Mouse (Mus musculus) ES-Bruce4 (cell line): ENCODE results near the gene Xylt1. TPM values are rescaled to one million over a fixed set of nuclear protein-coding genes. Genes with fewer than 3 reads are reported as not detected.

Experiments
- H3K27ac ChIP-seq: 2 replicates; pipeline ENCODE4 v1.5.1; 2012; ENCODE audit warnings: low read length, inconsistent platforms; ENCODE audit not compliant: insufficient read depth
- H3K27me3 ChIP-seq: 2 replicates; pipeline ENCODE4 v1.6.1; 2012; ENCODE audit warnings: mild to moderate bottlenecking, low read length, inconsistent platforms; ENCODE audit not compliant: control insufficient read depth, poor library complexity, insufficient read depth, severe bottlenecking
- H3K36me3 ChIP-seq: 2 replicates; pipeline ENCODE4 v1.6.1; 2012; ENCODE audit warnings: inconsistent platforms, mild to moderate bottlenecking, low read length, moderate library complexity; ENCODE audit not compliant: control insufficient read depth, poor library complexity, insufficient read depth, severe bottlenecking
- H3K4me1 ChIP-seq: one replicate; pipeline ENCODE4 v1.8.1; 2011; ENCODE audit warnings: low read length; ENCODE audit not compliant: control insufficient read depth, insufficient read depth
- H3K4me3 ChIP-seq: 2 replicates; pipeline ENCODE4 v1.5.1; 2011; ENCODE audit warnings: low read depth, mild to moderate bottlenecking, low read length
- H3K9ac ChIP-seq: 2 replicates; pipeline ENCODE4 v1.6.1; 2012; ENCODE audit warnings: low read depth, mild to moderate bottlenecking, inconsistent platforms; ENCODE audit not compliant: poor library complexity, severe bottlenecking
- H3K9me3 ChIP-seq: replicated peaks from 2 replicates; pipeline ENCODE4 v1.6.1; 2012; ENCODE audit warnings: mild to moderate bottlenecking, low read length, inconsistent platforms; ENCODE audit not compliant: control insufficient read depth, poor library complexity, insufficient read depth, severe bottlenecking
- CTCF ChIP-seq: IDR thresholded peaks from one replicate; pipeline ENCODE4 v1.8.1; 2011; ENCODE audit warnings: low read depth, low read length
- EP300 ChIP-seq: IDR thresholded peaks from 2 replicates; pipeline ENCODE4 v1.6.1; 2011; ENCODE audit warnings: low read depth, low read length; ENCODE audit not compliant: insufficient read depth
- POLR2A ChIP-seq: IDR thresholded peaks from one replicate; pipeline ENCODE4 v1.8.1; 2011; ENCODE audit warnings: low read length; ENCODE audit not compliant: insufficient read depth
- polyA plus RNA-seq: library from polyadenylated mRNA; stranded (reverse); fragments of >200 nt; gene quantifications from 2 replicates; pipeline ENCODE4 v1.2.4, GENCODE M21; 2011; ENCODE audit warnings: low read depth; ENCODE audit not compliant: missing spikeins, insufficient read depth, insufficient read length

The Xylt1 gene
- polyA plus RNA-seq, 1 experiment, result 1.2 TPM

DNA sequence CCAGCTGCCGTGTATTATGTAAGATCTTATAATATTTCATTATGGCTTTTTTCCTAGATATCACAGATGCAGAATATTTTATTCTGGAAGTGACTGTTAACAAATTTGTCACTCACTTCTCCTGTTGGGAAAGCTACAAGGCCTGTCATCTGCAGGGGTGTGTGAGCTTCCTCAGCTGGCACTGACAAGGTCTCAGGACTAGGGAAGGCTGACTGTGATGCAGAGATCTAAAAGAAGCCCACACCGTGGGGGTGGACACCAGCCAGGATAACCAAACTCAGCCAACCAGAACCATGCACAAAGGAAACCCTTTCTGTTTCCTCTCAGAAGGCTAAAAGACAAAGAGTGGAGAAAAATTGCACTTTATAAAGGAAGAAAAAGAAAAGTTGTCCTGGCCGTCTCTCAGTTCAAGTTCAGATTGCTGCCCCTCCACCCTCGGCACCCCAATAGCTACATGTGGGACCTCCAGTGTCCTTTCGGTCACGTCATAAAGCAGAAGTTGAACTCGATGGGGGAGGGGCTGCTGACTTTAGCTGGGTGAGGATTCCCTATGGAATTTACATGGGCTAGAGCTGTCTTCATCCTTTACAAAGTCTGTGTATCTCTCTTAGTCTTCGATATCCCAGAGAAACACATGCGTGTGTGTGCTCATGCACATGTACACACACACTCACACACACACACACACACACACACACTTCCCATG lies 109.9 kb downstream of the Xylt1 start:
- Histone ChIP-seq H3K9ac (no peak overlapping the region), H3K9me3 (no peaks in the 10 kb centered on the region), H3K36me3 (no peaks in the 10 kb centered on the region), H3K4me3 (no peak overlapping the region), H3K4me1 (no peaks in the 10 kb centered on the region), H3K27ac (no peak overlapping the region), H3K27me3 (no peaks in the 10 kb centered on the region)
- no peak for TF ChIP-seq EP300
- no peak for TF ChIP-seq POLR2A
- TF ChIP-seq CTCF, result no peak

DNA sequence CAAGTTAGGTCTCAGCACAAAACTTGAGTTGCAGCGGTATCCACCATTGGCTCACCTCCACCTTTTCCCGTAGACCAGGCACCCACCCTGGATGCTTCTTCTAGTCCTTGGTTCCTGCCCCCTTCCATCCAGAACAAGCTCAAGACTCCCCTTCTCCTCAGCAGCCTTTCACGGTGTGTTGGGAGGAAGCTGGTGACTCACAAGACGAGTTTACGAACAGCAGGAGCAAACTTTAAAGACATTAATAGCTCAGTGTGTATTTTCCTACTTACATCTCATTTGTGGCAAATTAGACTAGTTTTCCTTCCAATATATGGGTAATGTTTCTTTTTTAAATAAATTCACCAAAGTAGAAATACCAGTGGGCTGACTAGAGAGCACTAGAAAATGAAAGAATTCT lies 110.7 kb downstream of the Xylt1 start:
- Histone ChIP-seq H3K27ac (no peak overlapping the region), H3K4me1 (no peaks in the 10 kb centered on the region)
- TF ChIP-seq POLR2A (no peak), EP300 (no peak), CTCF (no peak)

DNA sequence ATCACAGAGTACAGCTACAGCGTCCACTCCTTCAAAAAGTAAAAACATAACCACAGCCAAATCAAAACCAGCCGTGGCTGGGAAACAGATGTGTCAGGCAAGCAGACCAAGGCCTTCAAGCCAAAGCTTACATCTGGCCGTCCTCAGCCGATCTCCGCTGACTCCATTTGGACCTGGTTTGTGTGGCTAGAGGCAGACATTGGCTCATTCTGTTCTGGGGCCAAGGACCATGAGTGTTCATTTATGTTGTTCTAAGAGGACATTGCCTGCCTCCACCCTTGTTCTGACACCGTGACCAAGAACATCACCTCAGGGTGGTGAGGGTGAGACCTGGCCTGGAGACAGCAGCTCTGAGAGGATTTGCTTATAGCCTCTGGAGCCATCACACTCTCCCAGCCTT lies 113.4 kb downstream of the Xylt1 start:
- Histone ChIP-seq H3K36me3 (no peaks in the 10 kb centered on the region), H3K4me1 (no peaks in the 10 kb centered on the region), H3K27me3 (no peaks in the 10 kb centered on the region), H3K4me3 (no peak overlapping the region), H3K9me3 (no peaks in the 10 kb centered on the region), H3K9ac (no peak overlapping the region), H3K27ac (no peak overlapping the region)
- no peak for TF ChIP-seq EP300
- no peak for TF ChIP-seq CTCF
- TF ChIP-seq POLR2A, result no peak

More for the DNA sequence above, 110.7 kb downstream of the Xylt1 start:
- H3K9me3 ChIP-seq, result no peaks in the 10 kb centered on the region
- no peaks in the 10 kb centered on the region for H3K27me3 ChIP-seq
- H3K4me3 ChIP-seq, result no peak overlapping the region
- H3K9ac ChIP-seq, result no peak overlapping the region
- no peaks in the 10 kb centered on the region for H3K36me3 ChIP-seq

DNA sequence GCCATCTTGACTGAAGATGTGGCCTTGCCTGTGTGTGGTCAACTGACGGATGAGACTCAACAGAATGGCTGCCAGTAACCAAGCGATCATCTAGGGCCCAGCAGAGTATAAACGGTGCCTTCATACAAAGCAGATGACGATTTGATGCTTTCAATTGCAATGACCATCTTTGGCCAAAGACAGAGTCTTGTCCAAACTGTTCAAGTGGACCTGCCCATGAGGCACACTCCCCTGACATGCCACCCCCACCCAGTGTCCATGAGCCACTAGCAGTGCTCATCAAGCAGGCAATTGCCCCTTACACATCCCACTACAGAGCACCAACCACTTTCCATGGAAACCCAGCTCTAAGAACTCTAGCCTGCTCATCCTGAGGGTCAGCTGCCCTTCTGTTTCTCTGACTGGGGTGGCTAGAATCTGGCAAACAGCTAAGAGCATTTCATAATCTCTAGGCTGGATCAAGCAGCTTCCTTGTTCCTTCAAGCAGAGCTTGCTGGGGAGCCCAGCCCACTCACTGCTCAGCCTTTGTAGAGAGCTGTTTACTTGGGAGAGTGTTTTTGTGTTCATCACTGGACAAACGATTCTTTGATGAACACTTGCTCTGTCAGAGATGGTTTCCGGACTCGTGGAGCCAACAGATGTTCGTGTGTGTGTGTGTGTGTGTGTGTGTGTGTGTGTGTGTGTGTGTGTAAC lies 114.0 kb downstream of the Xylt1 start:
- TF ChIP-seq POLR2A (no peak), CTCF (no peak)
- no peak overlapping the region for H3K27ac ChIP-seq
- H3K9me3 ChIP-seq, result no peaks in the 10 kb centered on the region
- H3K4me1 ChIP-seq, result no peaks in the 10 kb centered on the region
- no peaks in the 10 kb centered on the region for H3K27me3 ChIP-seq
- no peak overlapping the region for H3K4me3 ChIP-seq
- no peak overlapping the region for H3K9ac ChIP-seq
- no peaks in the 10 kb centered on the region for H3K36me3 ChIP-seq

DNA sequence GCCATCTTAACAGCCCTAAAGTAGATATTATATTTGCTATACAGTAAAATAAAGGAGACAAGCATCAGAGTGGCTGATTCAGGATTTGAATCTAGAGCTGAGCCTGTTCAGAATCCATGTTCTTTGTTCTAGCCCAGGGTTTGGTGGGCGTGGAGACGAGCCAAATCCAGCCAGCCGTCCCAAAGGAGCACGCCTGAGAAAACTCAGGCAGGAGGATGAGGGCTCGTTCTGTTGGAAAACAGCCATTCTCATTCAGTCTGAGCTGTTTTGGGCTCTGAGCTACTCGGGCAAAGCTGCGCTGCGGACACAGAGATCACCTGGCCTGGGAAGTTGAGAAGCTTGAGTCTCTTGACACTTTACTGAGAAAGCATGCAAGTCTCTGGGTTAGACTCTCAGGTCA lies 115.0 kb downstream of the Xylt1 start:
- TF ChIP-seq EP300, result no peak
- no peak for TF ChIP-seq CTCF
- TF ChIP-seq POLR2A, result no peak
- H3K9me3 ChIP-seq, result no peaks in the 10 kb centered on the region
- H3K27me3 ChIP-seq, result no peaks in the 10 kb centered on the region
- H3K4me3 ChIP-seq, result no peak overlapping the region
- no peak overlapping the region for H3K27ac ChIP-seq
- no peaks in the 10 kb centered on the region for H3K4me1 ChIP-seq
- no peaks in the 10 kb centered on the region for H3K36me3 ChIP-seq
- H3K9ac ChIP-seq, result no peak overlapping the region

DNA sequence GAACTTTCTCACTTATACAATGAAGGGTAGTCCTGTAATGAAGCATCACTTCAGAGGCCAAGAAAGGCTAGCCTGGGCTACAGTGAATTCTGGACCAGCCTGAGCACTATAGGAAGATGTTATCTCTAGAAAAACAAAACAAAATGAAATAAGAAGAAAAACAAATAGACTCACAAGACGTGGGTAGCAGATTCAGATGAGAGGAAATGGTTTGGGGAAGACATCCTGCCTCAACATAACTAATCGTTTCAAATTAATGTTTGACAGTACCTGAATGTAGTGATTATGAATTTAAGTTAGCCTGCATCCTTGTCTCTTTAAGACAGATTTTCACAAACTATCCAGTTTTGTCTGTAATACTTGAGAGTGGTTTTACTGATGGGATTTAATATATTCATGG lies 117.4 kb downstream of the Xylt1 start:
- Histone ChIP-seq H3K27ac (no peak overlapping the region), H3K4me3 (no peak overlapping the region), H3K9ac (no peak overlapping the region), H3K36me3 (no peaks in the 10 kb centered on the region), H3K9me3 (no peaks in the 10 kb centered on the region), H3K27me3 (no peaks in the 10 kb centered on the region), H3K4me1 (no peaks in the 10 kb centered on the region)
- TF ChIP-seq EP300, result no peak
- no peak for TF ChIP-seq CTCF
